Mouse (Mus musculus): ENCODE data around the gene Rad51b.
A peak's percentile ranks its signal among the peaks of the same experiment; 100 is the strongest.

The Rad51b gene

DNA sequence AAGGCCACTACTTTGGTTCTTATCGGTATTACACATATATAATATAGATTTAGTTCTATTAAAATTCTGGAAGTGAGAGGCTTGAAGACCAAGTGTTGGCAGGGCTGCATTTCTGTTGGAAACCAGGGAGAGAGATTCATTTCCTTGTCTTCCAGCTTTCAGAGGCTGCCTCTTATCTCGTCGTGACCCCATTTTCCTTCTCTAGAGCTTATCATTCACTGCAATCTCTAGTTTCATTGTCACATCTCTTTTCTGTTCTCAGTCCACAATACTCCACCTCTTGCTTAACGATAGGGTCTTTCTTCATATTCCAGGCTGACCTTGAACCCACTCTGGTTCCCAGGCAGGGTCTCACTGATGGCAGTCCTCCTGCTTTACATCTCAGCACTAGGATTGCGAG lies 202.7 kb downstream of the Rad51b start:
- DNase-seq, result no peak

DNA sequence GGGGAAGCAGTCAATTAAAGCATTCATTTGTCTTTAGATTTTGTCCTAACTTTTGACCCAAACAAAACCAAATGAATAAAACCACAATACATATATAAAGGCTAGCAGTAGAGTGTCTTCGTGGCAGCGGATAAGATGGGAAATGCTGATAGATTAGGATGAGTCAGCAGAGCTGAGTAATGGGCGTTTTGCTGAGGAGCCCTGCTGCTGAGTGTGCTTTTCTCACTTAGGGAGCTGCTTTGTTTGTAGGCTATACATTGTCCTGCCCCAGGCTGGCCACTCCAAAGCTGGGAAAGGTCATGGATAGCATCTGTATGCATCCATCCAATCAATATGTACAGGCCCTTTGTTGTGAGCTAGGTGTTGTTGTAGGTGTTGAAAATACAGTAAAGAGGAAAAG lies 204.8 kb downstream of the Rad51b start:
- no peak for DNase-seq

DNA sequence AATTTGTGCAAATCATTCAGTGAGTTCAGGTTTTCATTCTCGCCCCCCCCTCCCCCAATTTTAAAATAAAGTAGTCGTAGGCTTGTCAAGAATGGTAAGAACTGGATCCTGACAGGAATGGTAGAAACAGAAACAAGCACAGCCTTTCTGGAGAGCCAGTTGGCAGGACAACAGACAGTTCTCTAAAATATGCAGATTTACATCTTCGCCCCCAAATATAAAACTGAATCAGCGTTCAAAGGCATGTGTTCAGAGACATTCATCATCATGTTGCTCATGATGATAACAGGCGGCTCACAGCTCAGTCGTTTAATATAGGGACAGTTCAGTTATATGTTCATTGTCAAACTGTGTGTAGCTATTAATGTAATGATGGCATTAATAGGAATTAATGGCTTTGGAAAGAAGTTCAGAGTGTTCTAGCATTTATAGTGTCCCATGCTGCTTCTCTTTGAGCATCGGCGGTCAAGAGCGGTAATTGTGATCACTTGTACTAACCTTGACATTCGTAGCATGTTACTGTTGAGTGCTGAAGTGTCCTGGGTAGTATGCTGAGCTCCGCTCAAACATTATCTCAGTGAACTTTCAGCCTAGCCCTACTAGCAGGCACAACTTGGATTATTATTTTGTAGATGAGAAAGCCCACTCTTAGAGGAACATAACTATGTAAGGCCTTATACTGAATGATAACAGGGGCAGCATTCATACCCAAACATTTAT lies 205.9 kb downstream of the Rad51b start:
- DNase-seq, result no peak

DNA sequence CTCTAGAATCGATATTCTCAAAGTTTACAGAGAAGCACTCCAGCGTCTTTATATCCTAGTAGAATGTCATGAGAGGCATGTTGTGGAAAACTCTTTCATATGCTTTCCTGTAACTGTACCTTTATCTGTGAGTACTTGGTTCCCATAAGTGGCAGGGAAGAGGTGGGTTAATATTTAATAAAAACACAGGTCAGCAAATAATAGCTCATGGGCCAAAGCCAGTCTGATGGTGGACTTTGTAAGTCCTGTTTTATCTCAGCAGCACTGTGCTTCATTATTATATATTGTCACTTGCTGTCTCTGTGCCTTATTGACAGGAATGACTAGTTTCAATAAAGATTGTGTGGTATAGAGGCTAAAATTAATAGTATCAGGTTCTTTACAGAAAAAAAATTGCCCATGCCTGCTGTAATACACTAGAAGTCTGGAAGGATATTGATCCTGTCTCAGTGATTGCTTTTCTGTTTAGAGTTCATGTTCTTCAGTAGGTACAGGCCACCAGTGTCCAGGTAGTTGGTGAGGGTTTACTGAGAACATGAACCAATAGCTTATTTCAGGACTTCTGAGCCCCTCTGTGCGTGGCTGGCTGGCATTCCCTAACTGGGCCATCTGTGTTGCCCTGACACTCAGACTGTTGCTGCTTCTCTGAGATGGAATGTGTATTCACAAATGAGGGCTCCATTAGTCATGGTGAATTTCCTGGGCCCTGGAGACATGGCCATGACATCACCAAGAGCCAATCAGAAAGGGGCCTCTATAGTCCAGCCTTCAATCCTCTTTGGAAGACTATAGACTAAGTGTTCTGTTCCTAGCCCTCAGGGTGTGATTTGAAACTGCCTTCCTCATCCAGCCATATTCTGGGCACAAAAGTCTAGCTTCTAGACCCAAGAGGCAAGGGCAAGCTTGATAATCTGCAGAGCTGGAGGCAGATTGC lies 206.8 kb downstream of the Rad51b start:
- peak in 1 of 2 experiments; percentile 63 for DNase-seq

DNA sequence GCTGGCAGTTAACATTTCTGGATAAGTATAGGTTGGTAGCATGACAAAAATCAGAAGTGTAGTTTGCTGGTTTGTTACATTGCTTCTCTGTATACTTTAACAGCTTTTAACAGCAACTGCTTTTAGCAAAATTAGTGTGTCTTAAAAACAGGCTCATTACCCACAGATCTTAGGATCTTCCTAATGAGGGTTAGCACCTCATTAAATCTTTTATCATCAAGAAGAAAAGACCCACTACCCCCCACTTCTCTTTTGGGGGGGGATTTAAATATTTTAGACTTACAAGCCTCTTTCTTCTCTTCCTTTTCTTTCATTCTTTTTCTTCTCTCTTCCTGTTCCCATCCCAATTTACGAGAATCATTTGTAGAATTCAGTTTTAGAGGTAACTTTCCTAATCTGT lies 207.6 kb downstream of the Rad51b start:
- DNase-seq, result no peak

DNA sequence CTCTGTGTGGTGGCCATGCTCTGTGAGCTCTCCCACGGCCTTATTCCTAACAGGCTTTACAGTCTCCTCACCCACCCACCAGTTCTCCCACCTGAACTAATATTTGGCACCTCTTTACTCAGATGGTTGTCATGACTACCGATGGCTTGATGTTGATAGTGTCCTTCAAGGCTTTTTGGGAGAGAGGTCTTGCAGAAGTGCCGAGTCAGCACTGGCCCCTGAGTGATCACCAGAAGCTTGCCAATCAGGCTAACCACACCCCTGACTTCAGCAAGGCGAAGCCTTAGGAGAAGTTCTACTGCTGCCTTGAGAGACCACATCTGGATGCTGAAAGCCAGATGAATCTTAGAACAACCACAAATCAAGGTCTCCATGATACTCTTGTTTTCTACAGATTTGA lies 209.3 kb downstream of the Rad51b start:
- DNase-seq, result peak; percentile 53 to 66

DNA sequence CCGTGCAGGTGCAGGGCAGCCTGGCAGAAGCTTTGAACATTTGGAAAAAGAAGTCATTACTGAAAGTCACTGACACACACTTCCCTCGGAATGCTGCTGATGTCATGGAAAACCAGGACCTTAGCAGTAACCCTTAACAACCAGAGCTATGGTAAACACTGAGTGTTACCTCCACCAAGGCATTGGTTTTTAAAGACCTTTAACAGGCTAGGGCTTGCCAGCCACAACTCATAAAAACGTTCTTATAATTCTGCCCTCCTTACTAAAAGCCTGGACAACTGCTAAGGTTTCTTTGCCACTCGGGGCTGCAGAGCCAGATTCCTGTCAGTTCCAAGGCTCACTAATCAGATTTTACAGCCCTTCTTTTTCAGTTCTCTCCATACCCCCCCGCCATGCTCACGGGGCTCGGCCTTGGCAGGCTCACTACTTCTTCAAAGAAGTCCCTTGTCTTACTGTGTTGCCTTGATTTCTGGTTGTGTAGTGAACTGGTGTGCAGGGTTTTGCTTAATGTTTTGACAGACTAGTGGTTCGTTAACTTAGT lies 210.1 kb downstream of the Rad51b start:
- peak; percentile 76 to 86 for DNase-seq

DNA sequence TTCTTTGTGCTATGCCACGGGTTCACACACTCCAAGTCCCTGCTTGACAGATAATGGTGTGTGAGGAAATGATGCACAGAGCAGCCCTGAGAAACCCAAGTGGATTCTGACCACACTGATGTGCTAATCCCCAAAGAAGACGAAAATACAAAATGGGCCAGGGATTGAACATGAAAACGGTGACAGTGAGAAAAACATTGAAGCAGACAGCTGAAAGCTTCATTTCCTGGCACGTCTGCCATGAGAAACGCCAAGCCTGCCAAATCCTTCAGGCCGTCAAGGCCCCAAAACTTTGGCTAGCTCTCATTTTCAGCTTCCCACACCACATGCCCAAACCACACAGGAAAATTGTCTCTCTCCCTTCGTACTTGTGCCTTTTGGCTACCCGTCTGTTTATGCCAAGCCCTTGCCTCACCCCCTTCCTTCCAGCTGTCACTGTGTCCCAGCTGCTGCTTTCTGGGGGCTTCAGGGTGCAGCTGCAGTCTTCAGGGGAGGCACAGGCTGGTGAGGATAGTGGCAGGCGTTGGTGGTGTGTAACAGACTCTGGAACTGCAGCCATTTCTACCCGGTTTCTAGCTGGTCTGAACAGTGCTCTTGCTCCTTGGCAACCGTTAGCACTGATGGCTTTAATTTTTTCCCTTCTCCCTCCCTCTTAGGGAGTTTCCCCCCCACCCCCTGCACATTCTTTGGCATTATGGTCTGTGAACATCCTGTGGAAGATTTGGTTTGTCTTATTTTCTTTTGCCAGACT lies 214.5 kb downstream of the Rad51b start:
- DNase-seq, result no peak

DNA sequence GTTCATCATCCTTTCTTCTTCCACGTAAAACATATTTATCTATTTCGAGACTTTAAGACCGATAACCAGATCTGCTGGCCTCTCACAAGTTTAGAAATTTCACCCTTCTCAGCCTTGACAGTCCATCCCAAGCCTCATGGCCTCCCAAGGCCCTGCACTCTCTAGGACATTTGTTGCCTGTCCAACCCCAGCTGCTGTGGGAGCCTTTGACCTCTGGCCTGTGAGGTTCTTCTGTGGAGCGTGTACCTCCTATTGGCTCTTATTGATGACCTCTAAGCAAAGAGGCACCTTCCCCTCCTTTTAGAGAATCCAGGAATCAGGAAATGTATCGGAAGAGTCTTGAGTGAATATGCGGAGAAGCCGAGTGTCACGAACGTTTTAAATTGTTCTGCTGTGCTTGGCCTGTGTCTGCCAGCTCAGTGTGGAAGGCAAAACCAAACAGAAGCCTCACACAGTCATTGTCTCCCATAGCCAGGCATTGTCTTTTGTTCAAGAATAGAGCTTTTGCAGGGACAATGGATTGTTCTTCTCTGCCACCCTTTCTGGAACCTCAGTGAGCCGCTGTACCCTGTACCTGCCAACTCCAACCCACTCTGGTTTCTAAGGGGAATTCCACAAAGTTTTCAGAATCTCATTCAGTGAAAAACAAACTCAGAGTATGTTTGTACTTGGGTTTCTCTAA lies 215.3 kb downstream of the Rad51b start:
- no peak for DNase-seq

DNA sequence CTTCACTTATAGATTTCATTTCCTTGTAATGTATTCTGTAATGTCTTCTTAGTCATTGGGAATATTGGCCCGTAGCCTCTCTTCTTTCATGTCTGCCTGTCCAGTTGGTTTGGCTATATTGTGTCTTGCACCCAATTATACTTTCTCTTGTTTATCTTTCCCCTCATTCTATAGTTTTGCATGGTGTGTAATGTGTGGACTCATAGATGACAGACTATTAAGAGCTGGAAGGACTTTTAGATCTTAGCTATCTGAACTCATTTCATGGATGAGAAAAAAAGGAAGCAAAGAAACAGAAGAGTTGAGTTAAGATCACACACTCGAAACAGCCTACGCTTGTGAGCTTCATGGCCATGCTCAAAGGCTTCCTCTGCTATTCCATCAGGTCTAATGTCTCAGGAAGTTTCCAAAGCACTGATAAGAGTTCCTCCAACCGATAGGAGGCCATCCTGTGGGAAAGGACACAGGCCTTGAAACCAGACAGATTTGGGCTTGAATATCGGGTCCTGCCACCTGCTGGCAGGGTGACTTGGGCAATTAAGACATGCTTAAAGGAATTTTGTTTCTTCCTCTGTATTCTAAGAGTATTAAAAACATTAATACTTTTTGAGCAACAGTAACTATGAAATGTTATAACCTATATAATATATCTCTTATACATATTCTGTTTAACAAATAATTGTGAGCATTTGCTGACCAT lies 216.1 kb downstream of the Rad51b start:
- DNase-seq, result no peak

DNA sequence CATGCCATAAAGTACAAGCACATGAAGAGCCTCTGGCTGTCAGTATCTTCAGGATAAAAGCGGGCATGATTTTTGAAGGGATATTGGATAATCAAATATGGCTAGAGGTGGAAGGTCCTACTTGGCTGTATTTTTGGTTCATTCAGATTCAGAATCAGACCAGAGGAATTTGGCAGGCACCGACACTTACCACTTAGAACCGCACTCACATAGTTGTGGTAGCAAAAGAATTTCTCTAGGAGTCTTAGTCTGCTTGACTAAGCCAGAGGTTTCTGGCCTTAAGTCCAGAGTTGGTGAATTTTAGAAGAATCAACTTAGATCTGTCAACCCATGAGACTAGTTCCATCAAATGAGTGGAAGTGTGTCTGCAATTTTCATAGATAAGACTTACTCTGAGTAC lies 217.6 kb downstream of the Rad51b start:
- no peak for DNase-seq

DNA sequence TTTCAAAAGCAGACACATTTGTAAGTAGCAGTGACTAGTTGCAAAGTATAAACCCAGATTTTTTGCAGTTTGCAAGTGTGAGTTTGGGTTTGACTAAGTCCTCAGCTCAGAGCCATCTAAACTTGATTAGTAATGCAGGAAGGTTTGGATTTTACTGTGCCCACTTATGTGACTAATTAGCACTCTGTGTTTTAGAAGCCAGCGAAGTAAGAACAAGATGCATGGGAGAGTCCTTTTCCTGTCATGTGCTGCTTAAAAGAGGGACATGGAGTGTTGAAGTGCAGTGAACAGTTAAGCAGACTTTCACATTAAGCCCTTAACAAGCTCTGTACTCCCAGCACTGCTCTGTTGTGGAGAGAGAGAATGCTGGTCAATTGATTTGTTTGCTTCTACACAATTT lies 225.3 kb downstream of the Rad51b start:
- no peak for DNase-seq

DNA sequence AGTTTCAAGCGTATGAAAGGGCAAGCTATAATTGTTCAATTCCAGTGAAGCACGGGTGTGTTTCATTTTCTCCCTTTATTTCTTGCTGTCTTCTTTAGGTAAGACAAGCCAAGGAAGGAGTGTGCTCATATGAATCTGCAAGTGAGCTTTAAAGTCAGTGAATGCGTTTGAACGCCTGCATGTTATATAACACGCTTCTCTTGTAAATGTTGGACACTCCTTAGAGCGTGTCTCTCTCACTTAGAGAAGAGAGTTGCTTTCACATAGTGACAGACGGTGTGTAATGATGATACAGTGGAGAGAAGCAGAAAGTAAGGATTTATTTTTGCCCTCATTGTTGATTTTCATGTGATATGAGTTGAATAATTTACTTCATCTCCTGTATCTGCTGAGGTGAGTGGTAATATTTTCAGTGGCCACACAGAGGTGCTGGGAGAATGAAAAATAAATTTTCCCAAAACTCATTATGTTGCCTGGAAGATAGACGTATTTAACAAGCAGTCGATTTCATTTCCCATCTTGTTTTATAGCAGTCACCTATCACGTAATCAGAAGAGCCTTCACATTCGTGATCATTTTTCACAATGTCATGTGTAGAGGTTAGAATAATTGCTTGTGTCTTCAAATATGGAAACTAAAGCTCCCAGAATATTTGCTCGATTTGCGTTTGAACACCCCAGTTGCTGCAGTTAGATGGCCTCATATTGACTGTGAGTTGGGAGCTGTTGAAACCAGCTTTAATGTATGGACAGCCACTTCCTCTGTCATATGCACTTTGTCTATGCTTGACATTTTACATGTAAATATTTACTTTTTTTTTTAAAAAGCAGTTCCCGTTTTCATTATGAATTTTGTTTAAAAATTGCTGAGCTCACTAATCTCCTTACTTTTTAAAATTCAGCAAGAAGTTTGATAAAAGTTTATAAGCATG lies 228.1 kb downstream of the Rad51b start:
- DNase-seq, result no peak

DNA sequence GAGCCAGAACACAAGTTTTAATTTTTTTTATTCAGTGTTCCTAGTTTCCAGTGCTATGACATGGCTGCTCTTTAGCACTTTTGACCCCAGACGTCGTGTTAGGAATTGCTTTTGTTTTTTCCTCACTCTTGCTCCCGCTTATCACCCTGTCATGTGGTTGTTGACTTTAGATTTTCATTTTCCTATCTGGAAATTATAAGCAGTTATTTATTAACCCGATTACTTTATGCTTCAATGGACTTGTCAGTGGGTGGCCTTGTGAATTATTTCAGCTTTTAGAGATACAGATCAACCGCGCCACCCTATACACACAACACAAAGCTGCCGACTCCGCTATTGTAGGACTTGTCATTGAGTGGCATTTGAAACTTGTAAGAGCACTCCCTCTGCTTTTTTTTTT lies 228.8 kb downstream of the Rad51b start:
- DNase-seq, result no peak

DNA sequence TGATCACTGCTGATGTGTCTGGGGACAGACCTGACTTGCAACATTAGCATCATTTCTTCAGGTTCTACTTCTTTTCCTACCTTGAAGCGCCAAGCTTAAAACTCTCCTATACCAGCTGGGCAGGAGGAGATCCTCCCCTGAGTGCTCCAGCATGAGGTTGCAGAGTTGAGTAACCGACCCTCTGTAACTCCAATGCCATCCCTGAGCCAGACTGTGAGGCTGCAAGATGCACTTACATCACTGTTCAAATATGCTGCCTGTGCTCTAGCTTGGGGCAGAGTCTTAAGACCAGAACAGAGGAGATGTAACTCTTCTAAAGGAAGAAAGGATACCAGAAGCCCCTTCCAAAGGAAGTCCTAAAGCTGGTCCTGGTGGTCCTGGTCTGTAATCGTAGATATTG lies 230.1 kb downstream of the Rad51b start:
- DNase-seq, result no peak

DNA sequence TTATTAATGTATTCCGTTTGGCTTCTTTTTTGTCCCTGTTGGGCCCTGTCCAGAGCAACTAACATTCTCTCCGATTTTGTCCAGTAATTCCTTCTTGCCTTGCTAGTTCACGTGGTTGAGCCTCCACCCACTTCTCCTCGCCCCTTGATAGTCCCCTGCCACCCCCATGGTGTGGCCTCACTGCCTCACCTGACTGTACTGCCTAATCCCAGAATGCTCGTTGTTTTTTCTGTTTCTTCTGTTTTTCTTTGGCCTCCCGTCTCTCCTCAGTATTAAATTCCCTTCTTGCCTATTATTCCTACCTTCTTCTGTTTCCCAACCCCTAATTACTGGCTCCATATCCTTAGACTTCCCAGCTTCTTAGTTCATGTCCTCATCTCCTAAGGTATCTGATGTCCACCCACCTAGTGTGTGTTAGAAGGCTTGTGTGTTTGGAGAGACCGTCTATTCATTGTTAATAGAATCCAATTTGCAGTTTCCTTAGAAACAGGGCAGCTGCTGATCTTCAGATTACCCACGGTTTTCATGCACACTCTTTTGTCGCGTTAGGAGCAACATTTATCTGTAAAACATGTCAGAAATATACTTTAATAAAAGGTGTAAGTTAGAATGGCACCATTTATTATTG lies 233.3 kb downstream of the Rad51b start:
- DNase-seq, result no peak

DNA sequence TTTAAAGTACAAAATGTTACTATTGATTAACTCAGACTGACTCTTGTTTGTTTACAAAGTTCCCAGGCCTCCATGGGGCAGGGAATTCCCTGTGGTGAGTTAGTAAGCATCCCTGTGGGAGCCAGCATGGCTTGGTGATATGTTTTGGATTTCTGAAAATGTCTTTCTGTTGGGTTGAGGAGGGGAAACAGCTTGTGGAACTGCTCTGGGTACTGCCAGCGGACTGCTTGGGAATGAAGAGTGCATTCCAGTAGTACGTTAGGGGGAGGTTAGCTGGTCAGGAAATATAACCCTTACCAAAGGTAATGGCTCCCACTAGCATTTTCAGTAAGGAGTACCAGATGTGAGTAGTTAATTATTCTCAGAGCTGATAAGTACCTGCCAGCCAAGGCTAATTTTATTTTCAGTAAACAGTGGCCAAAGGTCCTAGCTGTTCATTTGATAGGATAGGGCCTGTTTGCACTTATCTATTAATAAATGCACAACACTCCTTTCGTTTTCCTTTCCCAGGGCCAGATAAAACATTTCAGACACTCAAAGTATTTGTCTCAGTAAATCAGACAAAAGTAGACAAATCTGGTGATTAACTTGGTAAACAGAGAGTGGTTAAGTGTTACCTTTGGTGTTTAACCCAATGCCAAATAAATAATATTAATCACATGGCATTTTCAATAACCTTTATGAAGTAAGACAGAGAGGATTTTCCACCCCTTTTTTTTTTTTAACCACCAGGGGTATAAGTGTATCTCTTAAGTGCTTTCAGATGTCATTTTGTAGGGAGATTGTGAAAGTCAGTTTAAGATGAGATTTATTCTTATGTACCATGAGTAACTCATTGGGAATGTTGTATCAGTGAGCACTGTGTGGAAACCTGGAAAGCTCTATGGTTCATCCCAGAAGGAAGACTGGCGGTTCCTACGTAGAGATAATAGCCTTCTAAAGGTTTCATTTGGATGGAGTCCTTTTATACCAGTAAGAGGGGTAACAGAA lies 235.0 kb downstream of the Rad51b start:
- peak; percentile 35 to 71 for DNase-seq

DNA sequence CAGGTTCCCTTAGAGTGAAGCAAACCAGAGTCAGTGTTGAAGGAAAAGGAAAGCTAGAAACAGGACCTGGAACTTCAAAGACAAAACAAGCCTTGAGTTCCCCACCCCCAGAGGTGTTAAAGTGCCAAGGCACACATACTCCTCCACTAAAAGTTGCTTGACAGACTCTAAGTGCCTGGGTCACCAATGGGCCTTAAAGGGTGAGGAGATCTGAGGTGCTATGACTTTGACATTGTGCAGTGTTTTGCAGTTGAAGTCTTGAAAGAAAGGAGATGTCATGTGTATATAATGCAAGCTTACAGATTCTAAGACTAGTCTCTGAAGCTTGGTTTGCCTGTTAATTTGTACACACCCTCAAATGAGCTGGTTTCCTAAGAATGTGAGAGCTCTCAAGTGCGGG lies 237.7 kb downstream of the Rad51b start:
- DNase-seq, result no peak

Measured in kidney, postnatal 36 days (tissue).